Mouse (Mus musculus) gastrocnemius, postnatal 4 days (tissue): ENCODE data around the gene 4833420G17Rik. TPM values are rescaled to one million over a fixed set of nuclear protein-coding genes. Genes with fewer than 3 reads are reported as not detected.

ENCODE experiments used
- total RNA-seq, 2 experiments: library from RNA; stranded (reverse); gene quantifications; 2 replicates each; pipeline ENCODE4 v1.2.3; 2021

The 4833420G17Rik gene
- total RNA-seq, 2 experiments from 2014 or later = 14.3 to 17.7 TPM

Other genes with a start within 250 kb of the 4833420G17Rik start
- 100 to 1,000 TPM in 1 of 2 experiments, 10 to 100 TPM in 1; 97.7 to 101 TPM for gene Paip1, start 34.2 kb upstream of the 4833420G17Rik start, total RNA-seq
- gene Tmem267, start 25.3 kb downstream of the 4833420G17Rik start, total RNA-seq = 10 to 100 TPM in 1 of 2 experiments, 1 to 10 TPM in 1; 6.0 to 11.7 TPM
- gene 3110070M22Rik, start 25.6 kb downstream of the 4833420G17Rik start, total RNA-seq = under 1 TPM; 0.74 to 0.88 TPM
- gene Ccl28, start 161.1 kb downstream of the 4833420G17Rik start, total RNA-seq = under 1 TPM; 0.10 to 0.31 TPM
- 10 to 100 TPM; 80.8 to 92.4 TPM for gene Hmgcs1, start 227.6 kb downstream of the 4833420G17Rik start, total RNA-seq